Mouse (Mus musculus): ENCODE measurements around the gene Pitx3. TPM values are rescaled to one million over a fixed set of nuclear protein-coding genes. Genes with fewer than 3 reads are reported as not detected.
"Not testable (repeated sequence)": the region's sequence is repeated elsewhere in the genome, so short reads cannot be mapped to it uniquely, and the experiment has no call there.

Pitx3 gene
- 1 to 10 TPM; 1.1 to 1.3 TPM for total RNA-seq (2021)
- long read RNA-seq, experiment 1, partial matches to known transcripts: 0 of 1 reads
- long read RNA-seq, experiment 1, other reads (novel, unspliced or antisense): 0 of 1 reads
- long read RNA-seq, experiment 2, partial matches to known transcripts: 0 of 1 reads
- long read RNA-seq, experiment 2, other reads (novel, unspliced or antisense): 0 of 1 reads

DNA sequence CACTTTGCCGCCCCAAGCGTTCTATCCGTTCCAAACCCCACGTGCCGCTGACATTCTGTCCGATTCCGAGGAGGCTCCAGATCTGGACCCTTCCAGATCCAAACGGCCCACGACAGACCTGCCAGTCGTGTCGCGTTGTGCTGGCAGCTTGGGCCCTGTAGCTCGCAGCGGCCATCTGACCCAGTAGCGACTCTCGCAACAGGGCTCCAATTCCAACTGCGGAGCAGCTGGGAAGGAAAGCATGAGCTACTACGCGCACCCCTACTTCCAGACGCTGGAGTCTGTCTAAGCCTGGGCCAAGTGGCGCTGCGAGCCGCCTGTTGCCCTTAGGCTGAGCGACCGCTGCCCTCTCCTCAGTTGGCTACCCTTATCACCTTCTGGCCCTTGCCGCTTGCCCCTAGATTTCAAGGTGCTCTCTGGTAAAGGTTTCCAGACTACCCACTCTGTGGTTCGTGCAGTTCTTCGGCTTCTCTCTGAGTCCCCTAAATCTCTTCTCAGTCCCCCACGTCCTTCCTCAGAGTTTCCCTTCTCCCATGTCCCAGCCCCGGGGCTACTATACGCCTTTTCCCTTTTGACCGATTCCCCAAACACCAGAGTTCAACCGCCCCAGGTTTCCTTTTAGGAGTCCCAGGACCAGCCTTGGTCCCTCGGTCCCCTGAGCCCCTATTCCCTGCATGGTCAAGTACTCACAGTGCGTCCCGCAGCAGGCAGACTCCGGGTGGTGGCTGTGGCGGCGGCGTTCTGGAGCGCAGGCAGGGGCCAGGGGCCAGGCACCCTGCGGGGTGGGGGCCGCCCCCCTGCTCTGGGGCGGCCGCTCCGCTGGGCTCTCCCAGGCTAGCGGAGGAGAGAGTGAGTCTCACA, at the start of gene Pitx3:
Gene Pitx3, minus strand, starts transcription at position 816 of the 861 bp plus-strand sequence.
- DNase-seq: peak; percentile 20 to 53

DNA sequence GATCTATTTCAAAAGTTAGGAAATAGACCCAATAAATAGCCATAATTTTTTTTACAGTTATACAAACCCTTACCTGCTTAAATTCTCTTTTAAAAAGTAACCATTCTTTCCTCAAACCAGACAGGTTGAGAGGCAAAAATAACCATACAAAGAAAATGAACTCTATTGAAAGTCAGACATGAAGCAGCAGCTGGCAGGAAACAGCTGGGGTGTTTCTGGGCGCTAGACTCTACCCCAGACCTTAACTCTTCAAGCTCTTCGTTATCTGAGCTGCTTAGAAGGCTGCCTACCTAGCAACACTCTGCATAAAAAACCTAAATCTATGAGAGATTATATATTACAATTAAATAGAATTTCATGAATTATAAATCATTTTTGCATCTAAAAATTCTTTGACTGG, 39.1 kb upstream of the Pitx3 start:
- no peak for DNase-seq

GRCm38 (mm10) chr19:46186611-46187010, 38.5 kb upstream of the Pitx3 start:
- DNase-seq: peak; percentile 38 to 43

- DNase-seq: no peak
Measured at GRCm38 (mm10) chr19:46182241-46182640, 34.1 kb upstream of the Pitx3 start.

GRCm38 (mm10) chr19:46180274-46180673, 32.1 kb upstream of the Pitx3 start:
- no peak for DNase-seq

DNA sequence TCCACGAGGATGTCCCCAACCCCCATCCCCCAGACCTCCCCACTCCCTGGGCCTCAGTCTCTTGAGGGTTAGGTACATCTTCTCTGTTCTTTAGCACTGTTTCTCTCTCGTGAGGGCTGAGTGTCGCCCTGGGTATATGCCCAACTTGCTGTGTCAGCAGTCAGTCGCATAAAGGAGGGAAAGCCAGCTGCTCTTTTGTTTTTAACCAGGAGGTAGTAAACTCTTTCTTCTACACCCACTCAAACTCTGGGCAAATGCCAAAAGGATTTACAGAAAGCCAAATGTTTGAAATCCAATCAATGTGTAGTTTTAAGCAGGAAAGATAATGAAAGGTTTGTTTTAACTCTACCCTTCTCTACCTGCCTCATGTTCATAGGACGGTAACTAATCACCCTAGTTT, 28.9 kb upstream of the Pitx3 start:
- DNase-seq: no peak

DNA sequence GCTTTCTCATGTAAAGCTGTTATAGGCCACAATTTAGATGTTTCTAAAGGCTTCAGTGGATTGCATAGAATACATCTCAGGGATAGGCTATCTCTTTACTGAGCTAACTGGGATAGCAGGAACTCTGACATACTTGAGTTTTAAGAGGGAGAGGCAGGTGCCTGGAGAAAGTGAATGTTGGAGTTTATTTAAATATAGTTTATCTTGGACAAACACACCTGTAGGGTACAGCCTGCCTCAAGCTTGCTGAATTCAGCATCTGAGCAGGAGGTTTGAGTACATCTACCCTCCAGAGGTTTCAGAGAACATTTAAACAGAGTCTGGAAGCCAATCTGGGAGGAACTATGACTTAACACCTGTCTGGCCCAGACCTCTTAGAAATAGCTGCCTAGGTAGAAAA, 27.0 kb upstream of the Pitx3 start:
- DNase-seq: no peak

DNA sequence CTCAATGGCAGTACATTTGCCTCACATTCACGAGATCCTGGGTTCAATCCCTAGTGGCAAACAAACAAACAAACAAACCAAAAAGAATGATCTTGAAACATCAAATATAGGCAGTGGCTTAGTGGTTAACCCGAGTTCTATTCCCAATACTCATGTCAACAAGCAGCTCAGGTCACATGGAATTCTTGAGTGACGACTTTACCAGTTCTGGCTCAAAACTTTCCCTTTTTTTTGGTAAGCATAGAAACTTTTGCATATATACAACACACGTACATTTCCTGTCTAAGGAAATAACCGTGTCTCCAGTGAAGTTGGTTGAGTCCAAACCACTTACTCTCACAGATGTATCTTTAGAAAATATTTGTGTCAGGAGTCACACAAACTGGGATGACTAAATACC, 24.4 kb upstream of the Pitx3 start:
- DNase-seq: no peak

- DNase-seq: no peak
Measured at GRCm38 (mm10) chr19:46169913-46170312, 21.8 kb upstream of the Pitx3 start.

- DNase-seq: no peak
Measured at GRCm38 (mm10) chr19:46169396-46169795, 21.3 kb upstream of the Pitx3 start.

DNA sequence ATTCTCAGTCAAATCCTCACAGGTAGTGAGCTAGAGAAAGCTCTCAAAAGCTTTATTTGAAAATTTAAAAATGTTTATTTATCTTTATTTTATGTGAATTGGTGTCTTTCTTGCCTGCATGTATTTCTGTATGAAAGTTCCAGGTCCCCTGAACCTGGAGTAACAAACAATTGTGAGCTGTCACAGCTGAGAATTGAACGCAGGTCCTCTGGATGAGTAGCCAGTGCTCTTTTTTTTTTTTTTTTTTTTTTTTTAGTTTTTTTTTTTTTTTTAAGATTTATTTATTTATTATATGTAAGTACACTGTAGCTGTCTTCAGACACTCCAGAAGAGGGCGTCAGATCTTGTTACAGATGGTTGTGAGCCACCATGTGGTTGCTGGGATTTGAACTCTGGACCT, 19.0 kb upstream of the Pitx3 start:
- DNase-seq: not testable (repeated sequence)

GRCm38 (mm10) chr19:46165950-46166349, 17.8 kb upstream of the Pitx3 start:
- DNase-seq: no peak

DNA sequence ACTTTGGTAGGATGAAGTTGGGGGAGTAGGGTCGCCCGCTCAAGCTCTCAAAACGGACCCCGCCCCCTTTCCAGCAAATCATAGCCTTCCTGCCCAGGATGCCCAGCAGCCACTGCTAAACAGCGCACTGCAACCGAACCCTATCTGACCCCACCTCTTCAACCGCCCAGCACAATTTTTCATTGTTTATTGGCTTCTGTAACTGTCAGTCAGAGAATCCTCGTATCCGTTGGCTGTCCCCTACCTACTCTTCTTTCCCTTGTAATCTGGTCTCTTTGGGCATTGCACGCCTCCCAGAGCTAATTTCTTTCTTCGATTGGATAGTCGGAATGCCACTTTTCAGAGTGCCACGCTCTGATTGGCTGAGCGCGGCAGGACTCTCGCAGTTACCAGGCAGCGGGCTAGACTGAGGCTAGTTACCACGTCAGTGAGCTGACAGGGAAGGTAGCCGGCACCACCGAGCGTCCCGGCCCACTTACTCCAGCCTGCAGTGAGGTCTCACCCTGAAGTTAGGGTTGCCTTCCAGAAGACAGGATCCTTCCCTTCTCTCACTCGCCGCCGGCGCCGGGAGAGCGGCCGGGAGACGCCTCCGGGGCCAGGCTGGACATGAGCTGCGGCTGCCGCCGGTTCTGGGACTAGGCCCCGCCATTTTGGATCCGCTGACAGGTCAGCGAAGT, 4.1 kb upstream of the Pitx3 start, which contains the start of gene Gbf1:
Gene Gbf1, plus strand, starts transcription at position 383 of the 677 bp plus-strand sequence.
- peak; percentile 97 to 99 for DNase-seq

- DNase-seq: no peak
Measured at GRCm38 (mm10) chr19:46149091-46149490, 965 bp upstream of the Pitx3 start.

DNA sequence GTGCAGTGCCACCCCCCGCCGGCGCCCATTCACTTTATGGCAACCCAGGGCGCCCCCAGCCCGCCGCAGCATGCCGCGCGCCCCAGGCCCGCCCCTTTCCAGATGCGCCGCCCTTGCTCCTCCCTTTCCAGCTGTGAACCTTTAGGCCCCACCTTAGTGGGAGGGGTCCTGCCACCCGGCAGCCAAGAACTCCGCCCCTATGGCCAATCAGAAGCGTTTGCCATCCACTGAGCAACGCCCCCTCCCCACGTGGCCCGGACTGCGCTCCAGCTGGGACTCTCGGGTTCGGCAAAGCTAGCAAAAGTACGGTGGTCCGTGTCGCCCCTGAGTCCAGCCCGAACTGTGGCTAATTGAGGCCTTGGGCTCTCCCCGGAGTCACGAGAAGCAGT, 240 bp upstream of the Pitx3 start:
- peak; percentile 90 to 93 for DNase-seq

DNA sequence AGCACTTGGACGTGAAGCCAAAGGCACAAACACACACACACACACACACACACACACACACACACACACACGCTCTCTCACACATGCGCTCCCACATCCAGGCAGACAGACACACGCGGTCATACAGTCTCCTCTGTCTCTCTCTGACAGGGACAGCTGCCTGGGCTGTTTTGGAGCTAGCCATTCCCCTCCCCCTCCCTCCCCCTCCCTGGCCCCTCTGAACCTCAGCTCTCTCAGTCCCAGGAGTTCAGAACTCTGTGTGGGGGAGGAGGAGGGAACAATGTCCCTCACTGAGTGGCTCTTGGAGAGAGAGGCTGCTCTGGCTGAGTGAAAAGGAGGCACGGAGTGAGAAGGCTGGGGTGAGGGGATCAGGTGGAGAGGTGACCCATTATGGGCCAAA, 7.0 kb downstream of the Pitx3 start:
- DNase-seq: no peak

DNA sequence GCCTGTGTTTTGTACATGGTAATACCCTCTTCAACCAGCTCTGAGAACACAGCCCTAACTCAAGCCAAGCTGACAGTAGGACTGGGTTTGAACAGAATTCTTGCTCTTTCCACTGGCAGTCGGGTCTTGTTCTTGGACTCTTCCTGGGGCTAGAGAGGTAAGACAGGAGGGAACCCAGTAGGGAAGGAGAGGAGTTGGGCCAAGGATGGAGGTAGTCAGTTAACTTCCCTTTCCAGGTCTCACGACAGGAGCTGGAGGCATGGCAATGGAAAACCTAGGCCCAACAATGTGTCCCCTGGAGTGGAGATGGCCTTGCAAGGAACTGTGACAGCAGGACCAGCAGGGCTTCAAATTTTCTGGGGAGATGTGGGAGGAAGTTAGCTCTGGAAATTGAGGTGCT, 7.8 kb downstream of the Pitx3 start:
- DNase-seq: no peak

GRCm38 (mm10) chr19:46136639-46137580, 11.2 kb downstream of the Pitx3 start:
- peak; percentile 69 to 84 for DNase-seq

DNA sequence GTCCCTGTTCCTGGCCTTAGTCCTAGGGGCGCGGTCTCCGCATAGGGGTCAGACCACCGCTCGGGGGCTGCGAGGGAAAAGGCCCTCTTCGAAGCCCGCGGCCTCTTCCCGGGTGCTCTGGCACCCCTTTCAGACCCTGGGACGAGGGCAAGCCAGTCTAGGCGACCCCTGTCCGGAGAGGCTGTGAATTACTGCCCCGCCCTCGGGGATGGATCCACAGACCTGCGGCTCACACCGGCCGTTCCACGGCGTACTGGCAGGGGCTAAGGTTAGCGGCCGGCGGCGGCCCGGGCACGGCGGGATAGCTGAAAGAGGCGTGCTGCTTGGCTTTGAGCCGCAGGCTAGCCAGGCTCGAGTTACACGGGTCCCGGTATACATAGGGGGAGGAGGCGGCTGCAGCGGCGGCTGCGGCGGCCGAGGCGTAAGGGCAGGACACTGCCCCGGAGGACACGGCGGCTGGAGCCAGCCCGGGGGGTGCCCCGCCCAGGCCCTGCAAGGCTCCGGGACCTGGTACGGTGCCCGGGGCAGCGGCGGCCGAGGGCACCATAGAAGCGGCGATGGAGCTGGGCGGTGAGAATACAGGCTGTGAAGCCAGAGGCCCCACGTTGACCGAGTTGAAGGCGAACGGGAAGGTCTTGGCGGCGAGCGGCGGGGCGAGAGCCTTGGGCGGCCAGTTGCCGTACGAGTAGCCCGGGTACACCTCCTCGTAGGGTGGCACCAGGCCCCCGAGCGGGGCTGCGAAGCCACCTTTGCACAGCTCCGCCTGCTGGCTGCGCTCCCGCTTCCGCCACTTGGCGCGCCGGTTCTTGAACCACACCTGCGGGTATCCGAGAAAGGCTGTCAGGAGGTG, 12.1 kb downstream of the Pitx3 start:
- DNase-seq: peak; percentile 64

DNA sequence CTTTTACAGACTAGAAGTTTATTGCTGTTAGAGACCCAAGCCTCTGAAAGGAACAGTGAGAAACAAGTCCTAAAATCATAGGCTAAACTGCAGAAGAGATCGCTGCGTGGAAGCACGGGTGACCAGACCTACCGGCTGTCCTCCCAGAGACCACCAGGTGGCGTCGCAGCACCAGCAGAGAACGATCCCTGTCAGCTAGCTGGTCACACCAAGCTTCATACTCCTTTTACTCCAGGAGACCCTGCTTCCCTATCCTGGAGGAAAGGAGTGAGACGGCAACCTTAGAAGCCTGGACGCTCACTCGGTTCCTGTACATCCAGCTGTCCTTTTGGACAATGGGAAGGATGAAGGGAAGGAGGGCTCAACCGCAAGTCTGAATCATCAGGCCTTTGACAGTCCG, 12.8 kb downstream of the Pitx3 start:
- DNase-seq: peak; percentile 87 to 96

DNA sequence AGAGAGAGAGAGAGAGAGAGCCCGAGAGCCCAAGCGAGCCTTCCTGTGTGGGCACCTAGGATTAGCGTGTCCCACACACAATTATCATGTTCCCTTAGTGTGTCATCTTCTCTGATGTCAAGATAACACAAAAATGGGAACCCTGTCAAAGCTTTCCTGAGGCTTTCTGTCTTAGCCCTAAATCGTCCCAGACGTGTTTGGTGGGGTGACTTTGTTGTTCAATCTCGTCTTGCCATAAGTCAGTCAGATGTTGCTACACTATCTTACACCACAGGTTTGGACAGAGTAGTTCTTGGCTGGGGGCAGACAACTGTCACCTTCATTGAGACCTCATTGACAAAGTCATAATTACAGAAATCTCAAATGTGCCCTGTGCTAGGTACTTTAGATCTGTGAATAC, 15.5 kb downstream of the Pitx3 start:
- no peak for DNase-seq
